Mouse (Mus musculus) kidney, embryonic 14.5 days (tissue): ENCODE measurements around the gene Galk2. TPM values are rescaled to one million over a fixed set of nuclear protein-coding genes. Genes with fewer than 3 reads are reported as not detected.

Experiments used
- ATAC-seq: fragments of 200-750 bp; cut with Nextera tagmentation; 2 replicates; pipeline ENCODE4 v1.8.0; 2017; ENCODE audit warnings: moderate number of reproducible peaks, mild to moderate bottlenecking, moderate TSS enrichment, moderate library complexity; ENCODE audit not compliant: low FRiP score, low TSS enrichment
- H3K27ac ChIP-seq: fragments of 300-500 bp; sonication (generic); 2 replicates; pipeline ENCODE4 v1.5.1; 2014; ENCODE audit warnings: low read depth, mild to moderate bottlenecking, low read length, moderate library complexity, mixed read lengths
- H3K27me3 ChIP-seq: fragments of 300-500 bp; sonication (generic); 2 replicates; pipeline ENCODE4 v1.6.1; 2014; ENCODE audit warnings: mild to moderate bottlenecking, low read length; ENCODE audit not compliant: control insufficient read depth, insufficient read depth
- H3K36me3 ChIP-seq: fragments of 300-500 bp; sonication (generic); 2 replicates; pipeline ENCODE4 v1.6.1; 2014; ENCODE audit warnings: low read length, mixed read lengths; ENCODE audit not compliant: control insufficient read depth, insufficient read depth
- H3K4me1 ChIP-seq: fragments of 300-500 bp; sonication (generic); 2 replicates; pipeline ENCODE4 v1.6.1; 2014; ENCODE audit warnings: low read length, mixed read lengths; ENCODE audit not compliant: control insufficient read depth, insufficient read depth
- H3K4me2 ChIP-seq: fragments of 300-500 bp; sonication (generic); replicated peaks from 2 replicates; pipeline ENCODE4 v1.6.1; 2014; ENCODE audit warnings: low read depth, mild to moderate bottlenecking, low read length
- H3K4me3 ChIP-seq: fragments of 300-500 bp; sonication (generic); 2 replicates; pipeline ENCODE4 v1.5.1; 2014; ENCODE audit warnings: mild to moderate bottlenecking, low read length
- H3K9ac ChIP-seq: fragments of 300-500 bp; sonication (generic); 2 replicates; pipeline ENCODE4 v1.6.1; 2014; ENCODE audit warnings: low read depth, mild to moderate bottlenecking, low read length, moderate library complexity
- H3K9me3 ChIP-seq: fragments of 300-500 bp; sonication (generic); 2 replicates; pipeline ENCODE4 v1.6.1; 2016; ENCODE audit warnings: low read length; ENCODE audit not compliant: control insufficient read depth
- WGBS: fragments of 180-500 bp; shearing (Covaris S2); extraction: QIAGEN DNeasy Blood & Tissue Kit; methylation state at CpG from one replicate; pipeline ENCODE4 v1.1.7; 2014; 5-methylcytosine and 5-hydroxymethylcytosine counted together
- polyA plus RNA-seq: library from polyadenylated mRNA; unstranded; fragments of >200 nt; fragmentation: Nextera tagmentation; extraction: Ambion mirVana; gene quantifications from 2 replicates; pipeline ENCODE4 v1.2.1, GENCODE M21; 2014

Gene Galk2
- polyA plus RNA-seq, 1 experiment from 2014 or later = 60.0 TPM

- no peak overlapping the region for H3K27ac ChIP-seq
- no peaks in the 10 kb centered on the region for H3K27me3 ChIP-seq
- 69% methylated on average over 1 of the region's 1 CpGs for WGBS
- no peaks in the 10 kb centered on the region for H3K4me1 ChIP-seq
- ATAC-seq = no peak
- H3K36me3 ChIP-seq = peaks cover 8% of the 10 kb centered on the region; the same call in 1 of the 2 replicates
- H3K9ac ChIP-seq = no peak overlapping the region
- H3K9me3 ChIP-seq = no peaks in the 10 kb centered on the region
- H3K4me3 ChIP-seq = no peak overlapping the region
- H3K4me2 ChIP-seq = no peak overlapping the region
Measured at GRCm38 (mm10) chr2:125943301-125943700, 84.4 kb downstream of the Galk2 start.

- WGBS = 93% methylated on average over 2 of the region's 2 CpGs
- H3K4me2 ChIP-seq = no peak overlapping the region
- no peaks in the 10 kb centered on the region for H3K4me1 ChIP-seq
- H3K27ac ChIP-seq = no peak overlapping the region
- no peaks in the 10 kb centered on the region for H3K9me3 ChIP-seq
- no peak for ATAC-seq
- H3K4me3 ChIP-seq = no peak overlapping the region
- peaks cover 10% of the 10 kb centered on the region; the same call in 1 of the 2 replicates for H3K36me3 ChIP-seq
- H3K27me3 ChIP-seq = no peaks in the 10 kb centered on the region
- no peak overlapping the region for H3K9ac ChIP-seq
Measured at GRCm38 (mm10) chr2:125948195-125948594, 89.3 kb downstream of the Galk2 start.

- Histone ChIP-seq H3K36me3 (no peaks in the 10 kb centered on the region), H3K27me3 (no peaks in the 10 kb centered on the region), H3K4me2 (no peak overlapping the region), H3K9ac (no peak overlapping the region), H3K4me1 (peaks cover 4% of the 10 kb centered on the region; the same call in 1 of the 2 replicates), H3K4me3 (no peak overlapping the region), H3K27ac (no peak overlapping the region), H3K9me3 (no peaks in the 10 kb centered on the region)
- 71% methylated on average over 1 of the region's 1 CpGs for WGBS
- no peak for ATAC-seq
Measured at GRCm38 (mm10) chr2:125968811-125969210, 109.9 kb downstream of the Galk2 start.

GRCm38 (mm10) chr2:125973207-125973606 lies 114.3 kb downstream of the Galk2 start:
- Histone ChIP-seq H3K9me3 (no peaks in the 10 kb centered on the region), H3K36me3 (no peaks in the 10 kb centered on the region; the same call in 1 of the 2 replicates), H3K4me2 (no peak overlapping the region), H3K4me3 (no peak overlapping the region), H3K27me3 (no peaks in the 10 kb centered on the region), H3K4me1 (peaks cover 6% of the 10 kb centered on the region; the same call in 1 of the 2 replicates), H3K27ac (no peak overlapping the region), H3K9ac (no peak overlapping the region)
- ATAC-seq = peak; percentile 86
- 24% methylated on average over 6 of the region's 6 CpGs for WGBS

GRCm38 (mm10) chr2:125975206-125975605 lies 116.3 kb downstream of the Galk2 start:
- no peak for ATAC-seq
- no peak overlapping the region for H3K27ac ChIP-seq
- no peaks in the 10 kb centered on the region for H3K9me3 ChIP-seq
- H3K4me3 ChIP-seq = no peak overlapping the region
- H3K4me1 ChIP-seq = peaks cover 6% of the 10 kb centered on the region; the same call in 1 of the 2 replicates
- 94% methylated on average over 10 of the region's 10 CpGs for WGBS
- H3K9ac ChIP-seq = no peak overlapping the region
- no peak overlapping the region for H3K4me2 ChIP-seq
- no peaks in the 10 kb centered on the region for H3K27me3 ChIP-seq
- no peaks in the 10 kb centered on the region; the same call in 1 of the 2 replicates for H3K36me3 ChIP-seq

GRCm38 (mm10) chr2:125975808-125976345 lies 117.0 kb downstream of the Galk2 start:
- 48% methylated on average over 5 of the region's 5 CpGs for WGBS
- H3K27ac ChIP-seq = no peak overlapping the region
- H3K4me1 ChIP-seq = peaks cover 6% of the 10 kb centered on the region; the same call in 1 of the 2 replicates
- H3K9ac ChIP-seq = no peak overlapping the region
- H3K9me3 ChIP-seq = no peaks in the 10 kb centered on the region
- no peaks in the 10 kb centered on the region; the same call in 1 of the 2 replicates for H3K36me3 ChIP-seq
- no peak overlapping the region for H3K4me2 ChIP-seq
- H3K4me3 ChIP-seq = no peak overlapping the region
- H3K27me3 ChIP-seq = no peaks in the 10 kb centered on the region
- no peak for ATAC-seq

GRCm38 (mm10) chr2:126002291-126002690 lies 143.4 kb downstream of the Galk2 start:
- Histone ChIP-seq H3K9ac (no peak overlapping the region), H3K4me1 (no peaks in the 10 kb centered on the region), H3K4me2 (no peak overlapping the region), H3K9me3 (no peaks in the 10 kb centered on the region), H3K27ac (no peak overlapping the region), H3K27me3 (no peaks in the 10 kb centered on the region), H3K4me3 (no peak overlapping the region), H3K36me3 (no peaks in the 10 kb centered on the region)
- 74% methylated on average over 5 of the region's 5 CpGs for WGBS
- ATAC-seq = no peak

- peak; percentile 24; the same call in 1 of the 2 replicates for ATAC-seq
- WGBS = 39% methylated on average over 3 of the region's 3 CpGs
- H3K9ac ChIP-seq = no peak overlapping the region
Measured at GRCm38 (mm10) chr2:126006088-126006487, 147.2 kb downstream of the Galk2 start.

GRCm38 (mm10) chr2:126006742-126007141 lies 147.8 kb downstream of the Galk2 start:
- no peak overlapping the region for H3K9ac ChIP-seq
- no peaks in the 10 kb centered on the region for H3K9me3 ChIP-seq
- H3K27me3 ChIP-seq = no peaks in the 10 kb centered on the region
- WGBS = 90% methylated on average over 2 of the region's 2 CpGs
- H3K4me1 ChIP-seq = no peaks in the 10 kb centered on the region
- no peak overlapping the region for H3K4me2 ChIP-seq
- no peaks in the 10 kb centered on the region for H3K36me3 ChIP-seq
- no peak for ATAC-seq
- H3K4me3 ChIP-seq = no peak overlapping the region
- no peak overlapping the region for H3K27ac ChIP-seq

More at GRCm38 (mm10) chr2:126006088-126006487, 147.2 kb downstream of the Galk2 start:
- Histone ChIP-seq H3K9me3 (no peaks in the 10 kb centered on the region), H3K4me3 (no peak overlapping the region), H3K4me1 (no peaks in the 10 kb centered on the region), H3K36me3 (no peaks in the 10 kb centered on the region), H3K27ac (no peak overlapping the region), H3K27me3 (no peaks in the 10 kb centered on the region), H3K4me2 (no peak overlapping the region)
